Mouse (Mus musculus) neural tube, embryonic 10.5 days (tissue): Measurements from ENCODE around the gene Dennd2c.
A peak's percentile ranks its signal among the peaks of the same experiment; 100 is the strongest.

Experiments
- DNase-seq: peaks from one replicate; pipeline ENCODE4 v3.0.0-alpha.2; 2017; ENCODE audit warnings: low spot score; ENCODE audit errors: extremely low spot score

Gene Dennd2c

DNA sequence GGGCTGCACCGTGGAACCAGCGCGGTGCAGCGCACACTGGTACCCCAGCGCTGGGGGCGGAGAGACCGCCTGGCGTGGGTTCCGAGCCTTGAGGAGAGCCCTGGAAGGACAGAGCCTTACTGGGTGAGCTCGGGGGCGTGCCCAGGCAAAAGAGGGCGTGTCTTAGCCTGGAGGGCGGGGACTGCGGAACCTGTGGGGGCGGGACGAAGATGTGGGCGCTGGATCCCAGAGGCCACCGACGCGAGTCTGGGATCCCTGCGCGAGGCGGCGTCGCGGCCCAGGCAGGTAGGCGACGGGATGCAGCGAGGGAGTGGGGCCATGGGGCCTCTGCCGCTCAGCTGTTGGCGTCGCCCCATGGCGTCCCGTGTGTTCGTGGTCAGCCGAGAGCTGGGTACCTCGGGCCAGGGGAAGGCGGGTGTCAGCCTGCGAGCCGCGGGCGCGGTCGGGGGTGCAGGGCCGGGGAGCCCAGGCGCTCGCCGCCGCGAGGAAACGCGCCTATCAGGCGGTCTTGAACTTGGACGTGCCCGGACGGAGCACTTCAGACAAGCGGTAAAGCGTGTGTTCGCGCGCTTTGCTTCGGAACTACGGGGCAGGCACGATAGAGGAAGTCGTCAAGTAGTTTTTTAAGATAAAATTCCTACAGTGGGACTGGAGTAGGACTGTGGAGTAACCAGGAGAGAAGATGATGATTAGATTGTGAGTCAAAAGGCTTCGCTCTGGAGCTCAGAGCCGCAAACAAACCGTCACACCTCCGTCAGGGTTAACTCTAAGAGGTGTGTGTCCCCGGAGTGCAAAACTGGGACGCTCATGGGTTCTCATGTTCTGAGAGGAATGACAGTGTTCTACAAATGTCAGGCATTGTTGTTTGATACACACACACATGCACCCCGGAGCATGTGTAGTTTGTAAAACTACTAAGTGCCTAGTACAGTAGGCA is at the start of gene Dennd2c:
Gene Dennd2c, plus strand, starts transcription at position 151 of the 937 bp plus-strand sequence.
- peak; percentile 91 for DNase-seq

DNA sequence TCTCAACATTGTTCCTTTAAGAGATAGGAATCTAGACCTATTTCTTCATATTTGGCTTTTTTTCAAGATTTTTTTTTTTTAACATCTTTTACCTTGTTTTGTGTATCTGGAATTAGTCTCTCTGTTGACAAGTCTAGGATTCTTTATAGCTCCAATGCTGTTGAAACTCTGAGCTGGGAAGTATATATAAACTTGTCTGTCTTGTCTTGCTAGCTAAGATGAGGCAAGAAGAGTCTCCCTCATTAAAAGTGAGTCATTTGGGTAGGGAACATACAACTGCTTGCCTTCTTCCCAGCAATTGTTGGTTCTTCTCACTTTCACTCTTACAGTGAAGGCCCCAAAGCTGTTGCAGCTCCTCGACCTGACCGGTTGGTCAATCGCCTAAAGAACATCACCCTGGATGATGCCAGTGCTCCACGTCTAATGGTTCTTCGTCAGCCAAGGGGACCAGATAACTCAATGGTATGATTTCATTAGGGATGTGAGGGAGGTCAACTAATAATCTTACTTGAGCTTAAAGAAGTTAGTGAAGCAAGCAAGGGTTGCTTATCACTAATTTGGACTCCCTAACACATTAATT is 46.3 kb upstream of the Dennd2c start:
- DNase-seq = no peak

DNA sequence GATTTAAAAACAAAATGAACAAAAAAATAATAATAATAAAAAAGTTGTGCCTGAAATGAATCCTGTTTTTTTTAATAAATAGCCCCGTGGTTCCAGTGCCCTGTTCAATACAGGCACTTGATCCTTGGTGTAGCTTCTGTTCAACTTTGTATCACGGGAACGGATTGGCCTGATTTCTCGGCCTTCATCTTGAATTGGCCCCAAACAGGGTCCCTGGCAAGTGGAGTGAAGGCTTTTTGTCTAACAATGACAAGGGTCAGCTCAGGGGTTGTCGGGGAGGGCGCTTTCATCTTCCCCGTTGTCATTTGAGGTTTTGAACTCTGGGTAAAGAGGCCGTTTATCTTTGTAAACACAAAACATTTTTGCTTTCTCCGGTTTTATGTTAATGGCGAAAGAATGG is 44.7 kb upstream of the Dennd2c start:
- DNase-seq = peak; percentile 66

DNA sequence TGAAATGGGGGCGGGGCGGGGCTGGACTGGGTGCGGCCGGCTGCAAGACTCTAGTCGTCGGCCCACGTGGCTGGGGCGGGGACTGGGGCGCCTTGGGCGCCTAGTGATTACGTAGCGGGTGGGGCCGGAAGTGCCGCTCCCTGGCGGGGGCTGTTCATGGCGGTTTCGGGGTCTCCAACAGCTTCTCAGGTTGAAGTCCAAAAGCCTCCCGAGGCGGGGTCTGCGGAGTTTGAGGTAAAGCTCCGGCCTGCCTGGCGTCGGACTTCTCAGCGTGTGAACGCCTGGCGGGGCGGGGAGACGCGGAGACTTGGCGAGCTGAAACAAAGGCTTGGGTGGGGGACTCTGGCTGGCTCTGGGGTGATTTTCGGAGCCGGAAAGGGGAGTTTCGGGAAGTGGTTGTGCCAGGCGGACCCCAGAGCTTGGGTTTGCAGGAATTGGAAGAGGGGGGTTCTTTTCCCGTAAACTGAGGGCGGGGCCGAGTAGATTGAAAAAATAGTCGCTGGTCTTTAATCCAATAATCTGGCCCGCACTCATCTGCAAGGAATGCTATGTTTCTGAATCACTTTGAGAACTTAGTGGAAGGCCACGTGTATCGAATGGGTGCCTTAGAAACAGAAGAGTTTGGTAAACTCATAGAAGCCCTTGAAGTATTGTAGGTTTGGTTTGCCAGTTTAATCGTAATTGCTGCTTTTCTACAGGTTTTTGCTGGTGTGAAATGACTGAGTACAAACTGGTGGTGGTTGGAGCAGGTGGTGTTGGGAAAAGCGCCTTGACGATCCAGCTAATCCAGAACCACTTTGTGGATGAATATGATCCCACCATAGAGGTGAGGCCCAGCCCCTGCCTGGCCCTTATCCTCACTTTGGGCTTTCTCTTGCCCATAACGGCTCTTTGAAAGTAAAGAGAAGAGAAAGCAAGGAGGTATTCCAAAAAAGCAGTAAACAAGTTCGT is 43.9 kb upstream of the Dennd2c start, which contains the start of gene Nras:
Gene Nras, plus strand, starts transcription at position 79 of the 951 bp plus-strand sequence.
- DNase-seq = peak; percentile 98

DNA sequence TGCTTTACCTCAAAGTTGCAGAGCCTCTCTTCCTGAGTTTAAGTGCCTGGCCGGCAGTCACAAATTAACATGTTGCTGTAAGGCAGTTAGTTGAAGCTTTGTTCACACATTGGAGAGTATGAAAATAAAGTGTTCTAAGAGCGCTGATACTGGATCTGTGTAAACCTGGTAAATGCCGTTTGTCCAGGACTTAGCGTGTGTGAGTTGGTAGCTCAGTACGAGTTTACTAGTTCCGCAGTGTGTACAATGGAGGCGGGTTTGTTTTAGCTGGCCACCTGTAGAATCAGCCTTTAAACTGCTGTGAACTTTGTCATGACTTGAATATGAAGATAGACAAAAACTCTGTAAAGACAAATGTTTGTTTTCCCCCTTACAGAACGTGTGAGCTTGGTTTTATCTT is 35.5 kb upstream of the Dennd2c start:
- DNase-seq = no peak

DNA sequence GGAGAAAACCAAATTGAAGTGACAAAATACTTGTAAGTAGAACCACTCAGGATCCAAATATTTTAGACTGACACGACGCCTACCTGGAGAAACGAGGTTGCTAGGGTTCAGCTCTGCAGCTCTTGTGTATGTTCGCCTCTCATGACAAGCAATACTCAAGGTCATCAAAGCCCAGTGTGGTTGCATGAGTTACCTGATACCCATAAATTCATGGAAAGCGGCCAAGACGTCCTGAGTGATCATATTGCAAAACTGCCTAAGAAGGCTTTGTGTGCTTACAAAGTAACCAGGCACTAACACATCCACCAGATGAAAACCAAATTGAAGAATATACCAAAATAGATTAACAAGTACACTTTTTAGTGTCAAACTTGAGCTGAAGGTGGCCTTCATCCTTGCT is 33.4 kb upstream of the Dennd2c start:
- DNase-seq = no peak

DNA sequence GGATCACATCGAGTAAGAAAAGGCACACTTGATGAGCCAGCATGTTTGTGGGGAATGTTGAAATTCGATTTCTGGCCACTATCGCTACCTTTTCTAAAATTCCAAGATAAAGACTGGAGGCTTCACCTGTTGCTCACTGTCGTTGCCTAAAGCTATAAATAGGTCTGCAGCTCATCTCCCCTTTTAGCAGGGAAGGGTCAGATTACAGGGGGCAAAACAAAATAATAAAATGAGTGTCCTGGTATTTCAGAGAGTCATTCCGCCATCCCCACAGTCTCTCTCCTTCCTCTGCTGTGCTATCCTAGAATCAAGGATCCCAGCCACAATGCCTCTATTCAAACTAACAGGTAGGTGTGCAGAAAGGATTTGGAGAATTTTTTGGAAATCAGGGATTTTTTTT is 28.6 kb upstream of the Dennd2c start, which contains the start of gene Ampd1:
Gene Ampd1, plus strand, starts transcription at position 244 of the 400 bp plus-strand sequence.
- no peak for DNase-seq

DNA sequence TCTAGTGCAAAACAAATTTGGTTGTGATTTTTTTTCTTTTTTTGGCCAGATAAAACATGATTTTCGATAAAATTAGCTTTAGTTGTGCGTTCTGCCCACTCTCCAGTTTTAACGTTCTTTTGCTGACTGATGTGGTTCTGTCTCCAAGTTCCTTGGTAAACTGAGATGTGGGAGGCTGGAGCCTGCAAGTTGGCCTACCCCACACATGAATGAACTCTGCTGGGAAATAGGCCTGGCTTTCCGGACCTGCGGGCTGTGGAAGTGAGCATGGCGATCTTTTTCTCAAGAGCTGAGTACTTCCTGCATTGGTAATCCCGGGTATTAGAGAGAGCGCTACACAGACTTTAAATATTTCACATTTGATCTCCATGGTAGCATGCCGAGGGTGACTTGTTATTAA is 26.5 kb upstream of the Dennd2c start:
- no peak for DNase-seq

DNA sequence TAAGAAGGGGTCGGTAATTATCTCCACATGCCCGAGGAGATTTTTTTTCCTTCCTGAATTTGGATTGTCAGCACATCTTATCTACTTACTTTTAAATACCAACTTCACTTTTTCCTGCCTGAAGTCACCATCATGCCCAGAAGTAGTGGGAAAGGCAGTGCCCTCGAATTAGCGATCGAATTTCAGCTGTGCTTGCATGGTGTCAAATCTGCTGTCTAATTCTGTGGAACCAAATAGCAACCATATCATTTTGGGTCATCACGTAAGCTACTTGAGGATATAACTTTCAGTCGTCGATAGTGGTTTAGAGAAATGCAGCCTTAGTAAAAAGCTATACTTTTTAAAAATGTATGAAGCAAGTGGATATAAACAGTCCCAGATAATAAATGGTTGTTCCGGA is 25.9 kb upstream of the Dennd2c start:
- no peak for DNase-seq

DNA sequence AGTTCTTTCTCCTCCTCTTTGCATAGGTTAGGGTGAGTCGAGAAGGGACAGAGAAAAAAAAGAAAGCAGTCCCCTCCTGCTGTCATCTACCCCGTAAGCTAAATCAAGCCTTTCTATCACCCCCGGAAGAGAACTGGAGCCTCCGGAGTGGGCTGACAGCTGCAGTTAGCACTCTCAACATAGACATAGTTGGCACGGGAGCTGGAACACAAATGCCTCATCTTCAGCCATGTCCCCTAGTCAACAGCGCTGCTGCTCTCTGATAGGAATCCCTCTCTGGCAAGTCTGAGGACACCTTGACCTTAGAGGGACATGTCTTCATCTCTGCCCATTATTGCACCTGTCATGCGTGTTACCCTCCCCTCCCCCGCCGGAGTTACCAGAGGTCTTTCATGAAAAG is 23.1 kb upstream of the Dennd2c start:
- DNase-seq = no peak

DNA sequence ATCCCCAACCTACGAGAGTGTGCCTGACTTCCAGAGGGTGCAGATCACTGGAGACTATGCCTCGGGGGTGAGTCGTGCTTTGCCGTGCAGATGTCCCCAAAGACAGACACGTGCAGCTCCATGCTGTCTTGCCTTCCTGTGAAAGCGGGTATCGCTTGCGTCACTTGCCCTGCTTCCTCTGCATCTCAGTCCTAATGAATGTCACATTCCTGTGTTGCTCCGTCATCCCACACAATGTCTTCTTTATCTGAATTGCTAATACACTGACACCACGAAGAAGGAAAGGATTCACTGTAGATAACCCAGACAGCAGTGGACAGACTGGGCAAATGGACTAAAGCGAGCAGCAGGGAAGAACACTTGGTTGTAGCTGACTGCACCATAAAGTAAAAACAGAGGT is 21.4 kb upstream of the Dennd2c start:
- no peak for DNase-seq

DNA sequence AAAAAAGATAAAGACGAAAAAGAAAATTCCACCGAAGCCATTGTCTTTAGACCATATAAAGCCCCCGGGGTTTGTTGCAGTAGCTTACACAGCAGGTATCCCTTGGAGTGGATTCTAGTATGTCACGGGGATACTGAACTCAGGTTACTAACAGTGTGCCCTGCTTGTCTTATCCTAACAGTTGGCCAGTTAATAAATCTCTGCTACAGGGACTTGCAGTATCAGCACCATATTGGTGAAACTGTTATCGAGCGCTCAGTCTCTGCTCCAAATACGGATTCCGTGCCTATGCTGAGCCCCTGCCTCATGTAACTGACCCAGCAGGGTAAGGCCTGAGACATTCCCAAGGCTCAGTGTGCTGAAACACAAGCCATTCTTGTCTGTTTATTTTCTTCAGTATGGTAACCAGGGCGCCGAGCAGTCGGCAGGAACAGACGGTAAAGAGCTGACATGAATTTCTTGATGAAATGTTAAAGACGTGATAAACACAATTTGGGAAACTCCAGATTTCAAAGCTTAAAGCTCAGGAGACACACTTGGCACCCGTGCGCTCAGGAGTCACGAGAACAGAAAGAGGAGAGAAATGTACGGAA is 20.4 kb upstream of the Dennd2c start:
- no peak for DNase-seq

DNA sequence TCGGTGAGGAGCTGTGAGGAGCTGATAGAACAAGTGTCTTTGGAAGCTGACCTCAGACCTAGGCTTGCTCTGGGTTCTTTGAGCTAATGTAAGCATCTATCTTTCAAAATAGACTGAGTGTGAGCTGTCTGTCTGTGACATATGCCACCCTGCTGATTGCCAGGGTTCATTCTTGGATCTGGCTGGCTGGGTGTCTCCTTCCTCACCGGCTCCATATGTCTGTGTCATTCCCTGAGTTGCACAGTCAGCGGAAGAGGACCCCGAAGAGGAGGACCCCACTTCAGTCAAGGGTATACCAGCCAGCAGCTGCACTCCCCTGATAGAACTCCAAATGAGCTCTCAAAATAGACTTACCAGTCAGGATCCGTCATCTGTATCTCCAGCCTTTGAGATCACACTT is 19.6 kb upstream of the Dennd2c start:
- DNase-seq = no peak

DNA sequence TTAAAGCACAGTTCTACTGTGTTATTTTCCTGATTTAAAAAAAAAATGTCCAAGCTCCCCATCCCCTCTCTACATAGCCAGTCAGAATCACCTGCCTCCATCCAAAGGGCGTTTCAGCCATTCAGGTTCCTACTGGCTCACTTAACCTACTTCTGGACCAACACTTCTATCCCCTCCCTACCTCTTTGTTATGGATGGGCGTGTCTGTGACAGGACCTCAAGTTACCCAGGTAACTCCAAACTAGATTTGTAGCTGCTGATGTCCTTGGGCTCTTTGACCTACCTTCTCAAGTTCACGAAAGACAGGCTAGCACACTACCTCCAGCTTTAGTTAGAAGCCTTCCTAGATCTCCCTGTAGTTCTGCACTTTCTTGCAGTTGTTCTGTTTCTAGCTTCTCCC is 16.4 kb upstream of the Dennd2c start:
- DNase-seq = no peak

DNA sequence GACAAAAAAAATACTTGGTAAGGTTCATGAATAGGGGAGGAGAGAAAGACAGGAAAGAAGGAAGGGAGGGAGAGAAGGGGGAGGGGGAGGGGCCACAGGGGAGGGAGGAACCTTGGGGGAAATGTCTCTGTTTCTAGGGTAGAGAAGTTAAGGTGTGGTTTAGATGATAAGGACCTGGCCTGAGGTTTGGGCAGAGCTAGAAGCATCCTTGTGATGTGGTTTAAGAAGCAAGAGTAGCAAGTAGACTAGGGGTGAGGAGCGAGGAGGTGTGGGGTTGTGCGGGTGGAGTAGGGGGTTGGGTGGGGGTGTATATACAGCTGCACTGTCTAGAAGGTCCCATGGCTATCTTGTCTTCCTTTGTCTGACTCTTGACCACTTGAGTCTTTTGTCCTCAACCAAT is 10.7 kb upstream of the Dennd2c start:
- DNase-seq = no peak

DNA sequence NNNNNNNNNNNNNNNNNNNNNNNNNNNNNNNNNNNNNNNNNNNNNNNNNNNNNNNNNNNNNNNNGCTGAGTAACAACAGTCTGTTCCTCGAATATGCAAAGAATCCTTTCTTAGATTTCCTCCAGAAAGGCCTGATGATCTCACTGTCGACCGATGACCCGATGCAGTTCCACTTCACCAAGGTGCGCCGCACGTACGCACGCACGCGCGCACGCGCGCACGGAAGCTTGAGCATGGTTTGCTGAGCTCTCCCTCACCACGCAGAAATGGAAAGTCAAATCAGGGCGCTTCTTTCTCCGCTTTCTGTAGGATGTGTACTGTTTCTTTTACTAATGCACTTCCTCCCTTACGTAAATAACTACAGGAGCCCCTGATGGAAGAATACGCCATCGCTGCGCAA is 3.7 kb upstream of the Dennd2c start:
- no peak for DNase-seq

DNA sequence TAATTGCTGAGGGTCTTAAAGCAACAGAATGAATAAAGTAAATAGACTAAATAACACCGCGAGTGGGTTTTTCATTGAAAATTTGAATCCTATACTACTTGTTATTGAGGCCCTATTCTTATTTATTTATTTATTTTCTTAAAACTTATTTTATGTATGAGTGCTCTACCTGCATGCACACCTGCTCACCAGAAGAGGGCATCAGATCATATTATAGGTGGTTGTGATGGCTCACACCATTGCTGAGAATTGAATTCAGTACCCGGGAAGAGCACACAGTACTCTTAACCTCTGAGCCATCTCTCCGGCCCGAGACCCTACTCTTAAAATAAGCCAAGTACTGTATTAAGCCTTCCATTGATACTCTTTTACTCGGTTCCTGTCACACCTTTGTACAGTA is 2.7 kb upstream of the Dennd2c start:
- DNase-seq = no peak

DNA sequence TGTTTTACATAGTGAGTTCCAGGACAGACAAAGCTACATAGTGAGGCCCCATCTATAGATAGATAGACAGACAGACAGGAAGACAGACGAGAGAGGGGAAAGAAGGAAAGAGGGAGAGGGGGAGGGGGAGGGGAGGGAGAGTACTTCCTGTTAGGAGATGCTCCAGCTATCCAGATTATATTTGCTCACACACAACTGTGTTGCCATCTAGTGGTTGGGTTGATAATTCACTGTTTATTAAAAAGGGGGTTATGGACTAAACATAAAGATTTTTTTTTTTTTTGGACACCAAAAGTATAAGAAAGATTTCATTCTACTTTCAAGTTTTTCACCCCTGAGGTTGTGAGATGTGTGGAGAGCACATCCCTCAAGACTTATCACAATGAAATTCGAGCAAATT is 1.7 kb upstream of the Dennd2c start:
- DNase-seq = no peak

DNA sequence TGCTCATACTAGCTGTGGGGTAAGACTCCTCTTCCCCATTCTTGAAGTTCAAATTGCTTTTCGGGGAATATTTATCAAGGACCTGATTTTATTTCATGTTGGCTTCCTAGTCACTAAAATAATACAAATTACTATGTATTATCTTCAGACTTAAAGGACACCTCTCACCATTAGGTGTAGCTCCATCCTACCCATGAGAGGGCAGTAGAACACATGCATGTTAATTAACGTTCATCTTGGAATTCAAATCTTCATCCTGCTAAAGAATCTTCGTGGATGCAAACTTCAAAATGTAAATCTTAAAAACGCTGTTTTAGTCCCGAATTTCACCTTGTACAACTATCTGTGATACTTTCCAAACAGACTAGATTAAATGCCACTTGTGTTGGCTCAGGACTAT is 1.2 kb upstream of the Dennd2c start:
- DNase-seq = no peak

DNA sequence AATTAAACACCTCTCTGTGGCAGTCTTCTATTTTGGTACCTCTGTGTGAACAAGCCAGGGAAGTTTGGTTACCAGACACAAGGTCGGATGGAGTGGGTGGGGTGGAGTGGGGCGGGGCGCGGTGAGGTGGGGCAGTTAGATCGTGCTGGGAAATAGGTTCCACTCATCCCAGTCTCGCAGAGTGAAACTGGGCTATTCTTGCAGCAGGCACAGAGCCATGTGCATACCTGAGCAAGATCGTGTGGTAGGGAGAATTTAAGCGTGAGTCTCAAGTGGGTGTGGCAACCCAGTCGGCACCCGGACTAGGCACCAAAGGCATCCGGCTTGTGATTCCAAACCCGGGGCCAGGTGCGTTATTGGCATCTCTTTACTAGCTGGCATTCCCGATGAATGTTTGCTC is 495 bp upstream of the Dennd2c start:
- no peak for DNase-seq

DNA sequence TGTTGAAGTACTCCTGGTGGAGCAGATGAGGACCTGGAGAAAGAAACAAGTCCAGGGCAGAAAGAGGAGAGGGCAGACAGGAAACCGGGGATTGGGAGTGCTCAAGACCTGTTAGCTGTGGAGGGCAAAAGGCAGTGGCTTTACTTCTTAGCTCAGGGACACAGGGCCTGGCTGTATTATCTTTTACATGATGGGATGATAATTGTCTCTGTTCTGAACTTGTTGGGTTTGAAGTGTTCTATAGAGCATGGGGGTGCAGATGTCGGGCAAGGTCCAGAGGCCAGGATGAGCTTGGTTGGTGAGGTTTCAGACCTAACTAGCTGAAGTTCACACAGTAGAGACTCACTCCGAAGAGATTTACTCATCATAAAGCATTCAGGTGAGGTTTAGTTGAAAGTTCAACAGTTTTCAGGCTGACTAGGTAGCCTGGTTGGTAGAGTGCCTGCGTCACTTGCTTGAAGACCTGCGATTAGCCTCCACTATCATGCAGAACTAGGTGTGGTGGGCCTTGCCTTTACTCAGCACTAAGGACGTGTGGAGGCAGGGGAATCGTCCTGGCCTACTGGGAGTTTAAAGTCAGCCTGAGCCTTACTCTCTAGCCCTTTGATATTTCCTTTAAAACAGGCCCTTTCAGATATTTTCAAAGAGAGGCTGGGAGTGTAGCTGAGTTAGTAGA is 5.3 kb downstream of the Dennd2c start:
- DNase-seq = no peak
